Mouse (Mus musculus) testis, postnatal 10 days (tissue): ENCODE results near the gene Tent5a.

Experiments used
- DNase-seq: peaks from one replicate; pipeline ENCODE4 v3.0.0; 2021; ENCODE audit warnings: low spot score

The Tent5a gene

DNA sequence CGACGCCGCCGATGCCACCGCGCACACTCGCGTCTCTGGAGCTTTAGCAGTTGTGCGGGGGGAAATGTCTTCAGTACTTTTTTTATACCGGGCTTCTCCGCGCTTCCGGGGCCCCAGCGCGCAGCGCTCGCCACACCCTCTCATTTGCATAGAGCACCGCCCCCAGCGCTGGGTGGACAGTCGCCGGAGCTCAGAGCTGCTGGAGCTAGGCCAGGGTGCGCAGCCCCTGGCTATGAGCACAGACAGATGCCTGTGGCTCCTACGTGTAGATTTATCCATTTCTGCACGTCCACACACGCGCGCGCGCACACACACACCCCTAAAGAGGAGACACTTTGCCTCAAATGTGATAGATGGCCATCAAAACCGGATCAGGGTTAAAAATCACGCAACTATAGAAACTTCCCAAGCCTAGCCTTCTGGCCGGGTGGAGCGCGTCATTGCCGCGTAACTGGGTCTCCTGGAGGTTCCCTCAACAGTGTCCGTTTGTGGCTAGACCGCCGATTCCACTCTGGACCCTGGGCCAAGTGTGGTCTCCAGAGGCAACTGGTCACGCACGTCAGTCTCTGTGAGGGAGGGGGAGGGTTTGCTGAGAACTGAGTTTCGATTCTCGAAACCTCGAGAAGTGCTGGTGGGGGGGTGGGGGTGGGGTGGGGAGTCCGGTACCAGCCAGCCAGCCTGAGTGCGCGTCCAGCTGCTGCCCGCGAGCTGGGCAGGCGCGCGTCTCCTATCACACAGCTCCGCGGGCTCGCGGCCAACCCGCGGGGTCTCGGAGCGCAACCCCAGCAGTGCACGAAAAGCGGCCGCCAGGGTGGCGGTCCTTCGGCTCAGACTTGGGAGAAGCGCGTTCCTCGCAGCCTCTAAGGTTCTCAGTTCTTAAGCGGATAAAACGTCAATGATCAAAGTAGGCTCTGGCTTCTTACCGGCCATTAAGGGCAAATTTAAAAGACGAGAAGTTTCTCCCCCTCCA lies at the start of gene Tent5a:
Tent5a (minus strand) TSS at position 107 of the 970 bp plus-strand sequence.
- peak; percentile 87 for DNase-seq

DNA sequence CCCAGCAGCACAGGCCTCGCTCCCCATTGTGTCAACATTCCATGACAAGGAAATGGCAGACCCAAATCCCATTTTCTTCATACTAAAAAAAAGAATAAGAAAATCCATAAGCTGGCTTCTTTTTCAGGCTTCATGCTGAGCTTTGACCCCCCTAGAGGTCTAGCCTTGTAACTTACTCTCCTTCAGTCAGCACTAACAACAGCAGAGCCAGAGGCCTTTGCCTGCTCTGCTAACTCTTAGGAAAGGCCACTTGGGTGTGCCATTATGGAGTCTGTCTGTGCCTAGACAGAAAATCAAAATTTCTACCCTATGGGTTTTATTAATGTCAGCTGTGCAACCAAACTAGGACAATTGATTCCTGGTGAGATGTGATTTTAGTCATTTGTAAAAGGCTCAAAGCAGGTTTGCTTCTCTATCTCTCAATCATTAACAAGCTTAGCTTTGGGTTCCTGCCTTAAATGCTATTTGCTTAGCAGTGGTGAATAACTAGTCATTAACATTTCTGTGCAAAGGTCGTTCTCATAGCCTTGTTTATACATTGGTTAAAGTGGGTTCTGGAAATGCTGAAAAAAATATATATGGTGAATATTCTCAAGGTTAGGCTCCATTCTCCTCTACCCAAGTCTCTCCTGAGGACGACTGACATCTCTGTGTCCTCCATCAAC lies 49.6 kb upstream of the Tent5a start:
- no peak for DNase-seq

DNA sequence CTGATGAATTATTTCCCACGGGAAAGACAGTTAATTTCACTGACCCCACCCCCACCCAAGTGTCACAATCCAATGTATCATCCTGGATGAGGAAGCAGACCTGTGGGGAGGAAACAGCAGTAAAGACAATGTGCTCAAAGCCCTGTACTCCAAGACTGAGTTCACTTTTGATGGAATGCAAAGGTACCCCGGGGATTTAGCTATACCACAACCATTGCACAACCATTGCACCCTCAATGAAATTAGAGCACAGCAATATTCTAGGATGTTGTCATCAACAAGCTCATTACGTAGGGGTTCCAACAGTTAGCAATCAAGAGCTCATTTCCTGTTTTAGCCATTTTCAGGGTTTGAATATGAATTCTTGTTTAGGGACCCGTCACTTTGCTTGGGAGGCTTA lies 48.0 kb upstream of the Tent5a start:
- no peak for DNase-seq

DNA sequence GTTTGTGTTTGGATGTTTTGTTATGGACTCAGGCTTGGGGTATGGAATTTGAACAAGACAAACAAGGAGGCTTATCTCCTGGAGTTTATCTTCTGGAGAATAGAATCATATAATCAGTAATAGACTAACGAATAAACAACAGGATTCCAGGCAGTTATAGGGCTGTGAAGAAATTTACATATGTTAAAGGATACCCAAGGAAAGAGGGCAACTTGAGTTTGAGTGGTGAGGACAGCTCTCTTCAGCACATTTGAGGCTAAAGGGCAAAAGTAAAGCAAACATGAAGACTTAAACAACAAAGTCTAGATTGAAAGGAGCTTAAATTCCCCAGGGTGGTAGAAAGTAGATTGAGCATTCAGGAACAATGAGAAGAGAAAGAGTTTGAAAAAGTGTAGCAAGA lies 44.9 kb upstream of the Tent5a start:
- DNase-seq: no peak

DNA sequence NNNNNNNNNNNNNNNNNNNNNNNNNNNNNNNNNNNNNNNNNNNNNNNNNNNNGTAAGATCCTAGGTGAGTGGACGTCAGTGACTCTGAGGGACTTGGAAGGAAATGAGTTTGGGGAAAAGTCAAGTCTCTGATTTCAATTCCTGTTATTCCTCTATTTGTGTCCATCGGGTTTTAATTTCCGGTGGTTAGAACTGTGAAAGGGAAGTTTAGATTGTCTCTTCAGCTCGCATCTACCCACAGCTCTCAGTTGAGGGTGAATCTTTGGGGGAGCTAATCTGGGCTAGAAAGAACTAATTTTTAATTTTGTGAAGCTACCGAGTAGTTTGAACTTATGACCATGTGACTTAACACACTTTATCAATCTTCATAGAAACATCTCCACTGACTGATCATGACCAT lies 42.4 kb upstream of the Tent5a start:
- no peak for DNase-seq

DNA sequence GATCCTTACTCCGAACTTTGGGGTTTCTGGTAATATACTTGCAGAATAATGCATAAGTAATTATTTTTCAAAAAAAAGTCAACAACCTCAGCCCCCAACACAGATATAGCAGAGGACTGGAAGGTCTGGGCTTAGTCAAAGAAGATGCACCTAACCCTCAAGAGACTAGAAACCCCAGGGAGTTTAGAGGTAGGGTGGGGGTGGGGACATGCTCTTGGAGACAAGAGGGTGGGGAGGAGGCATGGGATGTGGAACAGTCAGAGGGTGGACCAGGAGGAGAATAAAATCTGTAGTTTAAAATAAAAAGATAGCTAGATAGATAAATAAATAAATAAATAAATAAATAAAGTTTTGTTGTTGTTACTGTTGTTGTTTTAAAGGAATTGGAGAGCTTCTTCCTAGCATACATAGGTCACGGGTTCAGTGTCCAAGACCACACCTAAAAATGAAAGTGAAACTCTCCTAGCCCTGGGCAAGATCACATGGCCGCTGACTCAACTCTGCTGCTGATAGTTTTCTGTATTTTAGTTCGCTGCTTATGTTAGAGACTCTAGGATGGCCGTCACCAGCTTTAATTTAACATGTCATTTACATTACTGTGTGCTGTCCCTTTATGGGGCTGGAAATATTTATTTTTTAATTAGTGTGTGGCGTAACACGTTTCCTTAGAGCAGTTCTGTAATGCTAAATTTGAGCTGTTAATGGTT lies 30.2 kb upstream of the Tent5a start:
- DNase-seq: no peak

DNA sequence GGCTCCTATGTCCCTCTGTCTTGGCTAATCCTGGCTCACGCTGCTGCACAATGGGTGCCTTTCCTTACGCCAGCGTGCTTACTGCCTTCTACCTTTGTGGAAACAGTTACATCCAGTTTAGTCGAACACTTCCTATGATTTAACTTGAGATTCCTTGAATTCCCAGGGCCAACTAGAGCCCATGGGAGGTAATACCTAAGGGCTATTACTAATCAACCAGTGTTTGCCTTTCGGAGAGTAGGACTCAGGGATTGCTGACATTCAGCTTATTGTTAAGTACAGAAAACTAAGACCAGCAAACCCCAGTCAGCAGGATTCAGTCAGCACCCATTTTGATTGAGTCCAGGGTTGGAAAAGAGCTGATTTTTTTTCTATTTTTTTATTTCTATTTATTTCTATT lies 28.4 kb upstream of the Tent5a start:
- no peak for DNase-seq

DNA sequence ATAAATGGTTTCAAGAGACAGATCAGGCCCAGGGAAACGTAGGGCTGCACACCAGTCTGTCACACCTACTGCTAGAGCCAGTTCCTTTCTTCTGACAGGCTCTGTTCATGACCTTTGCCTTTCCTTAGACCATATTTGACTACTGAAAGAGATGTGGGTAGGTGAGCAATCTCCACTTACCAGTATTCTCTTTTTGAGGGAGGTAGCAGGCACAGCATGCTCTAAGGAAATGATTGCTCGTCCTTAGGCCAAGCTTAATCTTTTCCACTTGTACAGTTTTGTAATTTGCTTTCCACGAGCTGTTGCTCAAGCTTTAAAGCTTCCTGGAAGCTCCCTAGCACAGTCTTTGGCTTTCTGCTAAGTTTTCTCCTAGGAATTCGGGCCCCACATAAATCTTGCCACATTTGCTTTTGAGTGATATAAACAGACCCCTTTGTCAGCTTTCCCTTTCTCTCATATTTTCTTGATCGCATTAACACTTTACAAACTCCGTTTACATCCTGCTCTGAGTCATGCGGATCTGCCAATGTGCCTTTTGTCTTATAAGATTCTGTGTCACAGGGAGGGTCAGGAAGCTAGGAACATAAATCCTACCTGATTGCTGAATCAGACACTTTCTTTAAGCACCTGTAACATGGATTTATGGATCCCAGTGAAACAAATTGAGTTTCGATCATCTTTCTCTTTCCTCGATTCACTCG lies 20.8 kb upstream of the Tent5a start:
- no peak for DNase-seq

DNA sequence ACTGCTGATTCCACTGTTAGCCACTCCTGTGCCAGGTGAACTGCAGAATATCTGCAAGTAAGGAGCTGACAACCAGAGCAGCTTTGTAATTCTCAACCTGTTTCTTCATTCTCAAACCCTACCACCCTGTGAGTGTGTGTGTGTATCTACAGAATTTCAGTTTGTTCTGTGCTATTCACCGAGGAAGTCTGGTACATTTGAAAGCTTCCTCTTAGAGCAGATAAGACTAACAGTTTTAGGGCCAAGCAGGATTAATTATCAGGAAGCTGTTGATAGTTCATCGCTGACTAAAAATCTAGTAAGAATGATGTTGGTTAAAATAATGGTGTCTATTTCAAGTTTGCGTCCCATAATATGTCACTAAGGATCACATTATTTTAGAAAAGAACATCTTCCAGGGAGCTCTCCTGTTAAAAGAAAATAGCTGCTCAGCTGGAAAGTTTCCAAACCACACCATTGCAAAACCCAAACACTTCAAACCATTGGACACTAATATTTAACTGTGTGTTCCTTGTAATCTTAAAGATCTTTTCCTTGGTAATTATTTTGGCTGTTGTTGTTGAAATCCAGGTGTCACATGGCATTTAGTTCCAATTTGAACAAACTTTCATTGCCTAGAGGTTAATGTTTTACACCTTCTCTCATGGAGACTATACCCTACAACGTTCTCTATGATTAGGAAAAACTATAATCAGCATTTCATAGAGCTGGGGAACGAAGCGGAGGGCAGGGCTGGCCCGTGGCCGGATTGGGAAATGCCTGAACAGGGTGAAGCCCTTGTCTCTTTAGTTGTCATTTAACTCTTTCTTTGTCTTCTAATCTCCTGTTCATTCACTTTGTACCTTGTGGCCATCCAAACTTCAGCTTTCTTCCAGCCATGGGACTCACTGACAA lies 16.0 kb upstream of the Tent5a start:
- DNase-seq: no peak

DNA sequence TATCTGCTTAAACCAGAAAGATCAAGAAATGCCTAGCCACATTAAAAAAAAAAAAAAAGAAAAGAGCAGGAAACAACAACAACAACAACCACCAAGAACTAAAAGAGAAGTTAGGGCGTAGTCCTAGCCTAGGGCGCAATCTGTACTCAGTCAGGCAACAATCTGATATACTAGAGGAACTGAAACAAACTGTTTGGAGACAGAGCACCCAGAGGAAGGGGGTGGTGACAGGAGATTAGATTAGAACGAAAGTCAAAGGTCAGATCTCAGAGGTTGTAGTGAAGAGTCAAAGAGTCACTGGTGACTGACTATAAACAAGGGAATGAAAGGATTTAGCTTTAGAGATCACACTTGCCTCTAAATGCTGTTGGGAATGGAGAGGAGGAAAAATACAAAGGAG lies 13.2 kb upstream of the Tent5a start:
- no peak for DNase-seq

DNA sequence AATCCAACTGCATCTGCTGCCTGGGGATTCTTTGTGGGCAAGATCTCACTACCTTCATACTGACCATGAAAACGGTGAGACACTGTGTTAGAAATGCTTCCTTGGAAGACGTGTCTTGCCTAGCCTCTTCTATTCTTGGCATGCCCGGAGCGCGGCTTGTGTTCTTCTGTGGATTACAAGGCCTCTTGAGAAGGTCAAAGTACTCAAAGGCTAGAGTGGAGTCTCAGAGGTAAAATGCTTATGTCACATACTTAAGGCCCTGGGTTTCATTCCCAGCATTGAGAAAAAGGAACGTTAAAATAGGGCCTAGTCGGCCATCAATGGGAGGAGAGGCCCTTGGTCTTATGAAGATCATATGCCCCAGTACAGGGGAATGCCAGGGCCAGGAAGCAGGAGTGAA lies 8.9 kb upstream of the Tent5a start:
- DNase-seq: no peak

DNA sequence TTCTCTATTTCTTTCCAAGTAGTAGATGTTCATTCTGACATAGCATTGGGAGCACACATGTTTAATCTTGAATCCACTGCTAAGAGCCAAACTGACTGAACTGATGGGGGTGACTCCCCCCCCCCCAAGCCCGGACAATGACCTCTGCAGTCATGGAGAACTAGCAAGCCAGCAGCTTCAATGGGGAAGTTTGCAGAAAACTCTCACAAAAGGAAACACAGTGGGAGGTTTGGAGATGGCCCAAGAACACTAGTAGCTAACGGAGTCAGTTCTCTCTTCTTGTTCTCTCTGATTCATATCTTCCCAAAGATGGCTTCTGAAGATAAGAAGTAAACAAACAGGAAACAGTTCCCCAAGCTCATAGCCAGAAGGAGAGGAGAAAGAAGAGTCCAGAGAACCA lies 4.4 kb upstream of the Tent5a start:
- DNase-seq: no peak

DNA sequence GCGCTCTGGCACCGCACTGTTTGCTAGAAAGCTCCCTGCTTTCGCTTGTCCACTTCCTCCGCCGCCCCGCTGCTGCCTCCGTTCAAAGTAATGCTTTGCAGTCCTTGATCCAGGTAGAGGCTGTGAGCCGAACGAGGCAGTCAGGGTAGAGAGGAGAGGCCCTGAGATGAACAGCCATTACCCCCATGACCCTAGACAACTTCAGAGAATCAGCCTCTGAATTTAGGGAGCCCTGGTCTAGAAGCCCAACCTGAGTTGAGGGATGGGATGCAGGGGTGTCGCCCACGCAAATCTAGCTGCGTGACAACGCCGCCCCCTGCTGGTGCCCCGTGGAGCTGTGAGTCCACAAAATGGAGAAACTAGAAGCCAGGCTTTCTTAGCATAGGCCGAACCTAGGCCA lies 1.1 kb upstream of the Tent5a start:
- peak; percentile 94 for DNase-seq

DNA sequence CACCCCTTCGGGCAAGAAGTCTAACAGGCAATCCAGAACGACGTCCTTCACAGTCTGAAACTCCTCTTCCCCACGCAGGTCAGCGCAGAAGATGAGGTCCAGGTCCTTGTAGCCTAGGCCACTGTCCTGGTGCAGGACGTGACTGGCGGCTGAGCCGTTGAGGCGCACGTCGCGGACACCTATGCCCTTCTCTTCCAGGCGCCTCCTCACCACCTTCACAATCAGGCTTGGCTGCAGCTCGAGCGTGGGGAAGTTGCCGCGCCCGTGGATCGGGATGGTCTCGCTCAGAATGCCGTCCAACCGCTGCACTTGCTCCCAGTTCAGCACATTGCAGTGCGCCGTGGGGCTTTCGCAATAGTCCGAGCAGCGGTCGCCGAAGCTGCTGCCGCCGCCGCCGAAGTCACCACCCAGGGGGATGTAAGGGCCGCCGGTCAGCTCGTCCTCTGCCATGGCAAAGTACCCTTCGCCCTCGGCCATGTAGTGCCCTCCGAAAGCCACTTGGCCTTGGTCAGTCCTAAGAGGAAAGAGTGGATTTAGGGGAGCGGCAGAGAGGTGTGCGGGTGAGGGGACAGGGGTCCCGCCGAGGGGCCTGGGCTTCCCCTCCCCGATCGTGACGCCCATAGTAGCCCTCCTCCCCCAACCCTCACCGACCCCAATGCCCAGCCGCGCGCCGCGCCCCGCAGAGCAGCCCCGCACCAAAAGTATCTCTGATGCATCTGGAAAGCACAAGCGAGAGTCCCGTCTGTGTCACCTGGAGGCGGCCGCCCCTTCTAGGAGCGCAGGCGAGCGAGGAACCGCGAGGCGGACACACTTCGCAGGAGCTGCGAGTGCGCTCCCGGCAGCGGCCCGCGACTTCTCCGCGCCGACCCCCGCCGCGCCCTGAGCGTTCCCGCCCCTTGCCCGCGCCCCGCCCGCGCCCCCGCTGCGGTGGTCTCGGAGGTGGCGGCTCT lies 581 bp downstream of the Tent5a start:
- peak; percentile 53 for DNase-seq

DNA sequence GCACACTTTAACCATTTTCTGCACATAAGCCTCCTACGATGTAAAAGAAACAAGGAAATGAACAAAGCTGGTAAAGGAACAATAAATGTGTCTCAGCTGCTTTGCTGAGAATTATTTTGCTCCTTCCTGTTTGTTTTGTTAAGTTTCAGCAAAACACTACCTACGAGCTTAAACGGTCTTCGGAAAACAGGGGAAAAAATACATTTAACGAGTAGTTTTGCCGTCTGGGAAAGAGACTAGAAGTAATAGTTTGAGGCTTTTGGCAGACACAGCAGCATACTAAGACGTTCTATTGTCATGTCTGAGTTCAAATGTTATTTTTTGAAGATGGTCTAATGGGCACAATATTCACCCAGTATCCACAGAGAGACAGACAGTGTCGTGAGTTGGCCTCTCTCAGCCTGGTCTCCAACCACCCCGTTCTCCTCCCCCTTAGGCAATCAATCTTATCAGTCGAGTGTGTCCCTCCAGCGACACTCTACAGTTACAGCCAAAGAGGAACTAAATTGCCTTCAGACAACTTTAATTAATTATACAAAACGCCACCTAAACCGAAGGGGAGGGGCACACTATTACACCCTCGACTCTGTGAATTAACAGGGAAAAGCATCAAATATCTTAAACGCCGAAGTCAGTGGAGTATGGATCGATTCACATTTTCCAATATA lies 1.8 kb downstream of the Tent5a start:
- DNase-seq: no peak

DNA sequence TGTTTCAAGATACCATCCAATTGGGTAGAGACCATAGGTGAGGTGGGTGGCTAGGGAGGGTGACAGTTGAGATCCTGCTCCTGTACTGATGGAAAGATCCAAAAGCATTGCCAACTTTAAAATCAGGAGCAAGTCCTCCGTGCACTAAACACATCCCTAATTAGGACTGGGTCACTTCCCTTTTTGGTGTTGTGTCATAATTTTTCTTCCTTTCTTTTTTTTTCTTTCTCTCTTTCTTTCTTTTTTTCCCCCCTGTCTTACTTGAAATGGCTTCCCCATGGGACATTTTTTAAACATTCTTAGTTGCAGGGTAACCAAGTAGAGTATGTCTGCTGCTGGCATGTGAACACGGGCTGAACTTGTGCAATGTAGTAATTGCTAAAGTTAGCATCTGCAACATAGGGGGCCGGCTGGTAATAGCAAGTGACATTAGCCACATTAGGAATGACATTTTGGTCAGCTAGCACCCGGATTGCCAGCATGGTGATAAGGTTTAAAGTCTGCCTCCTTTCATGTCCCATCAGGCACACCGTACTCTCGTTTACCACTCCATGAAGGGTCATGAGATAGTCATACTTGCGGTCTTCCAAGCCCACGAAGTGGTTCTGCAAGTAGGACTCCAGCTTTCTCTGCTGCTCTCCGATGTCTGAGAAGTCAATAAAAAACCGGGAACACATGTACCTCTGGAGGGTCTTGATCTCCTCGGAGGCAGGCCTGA lies 2.8 kb downstream of the Tent5a start:
- no peak for DNase-seq

DNA sequence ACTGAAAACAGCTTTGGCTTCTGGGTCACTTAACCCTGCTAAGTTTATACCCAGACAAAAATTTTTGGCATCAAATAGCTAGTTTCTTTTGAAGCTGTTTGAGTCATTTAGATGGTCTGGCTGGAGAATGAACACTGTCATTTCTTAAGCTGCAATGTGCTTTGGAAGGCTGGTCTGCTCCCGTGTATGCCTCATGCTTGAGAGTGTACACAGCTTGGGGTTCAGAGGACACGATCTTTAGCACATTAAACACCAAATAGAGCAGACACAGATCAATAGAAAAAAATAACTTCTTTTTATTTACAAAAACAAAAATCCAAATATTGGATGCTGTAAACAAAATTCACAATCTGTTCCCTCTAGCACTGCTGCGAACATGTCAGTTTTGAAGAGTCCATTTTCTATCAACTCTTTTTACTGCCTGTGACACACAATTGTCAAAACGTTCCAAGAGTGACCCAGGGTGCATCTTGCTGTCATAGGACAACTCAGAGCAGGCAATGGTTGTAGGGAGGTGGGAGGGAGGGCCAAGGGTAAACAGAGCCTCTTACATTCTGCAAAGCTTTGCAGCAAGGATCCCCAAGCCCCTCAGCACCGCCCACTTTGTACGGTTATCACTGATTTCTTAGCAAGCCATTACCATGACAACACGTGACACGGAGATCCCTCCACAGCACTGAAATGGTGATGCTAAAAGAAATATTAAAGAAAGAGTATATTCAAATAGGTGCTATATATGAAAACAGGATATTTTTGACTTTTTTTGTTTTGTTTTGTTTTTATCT lies 6.8 kb downstream of the Tent5a start:
- no peak for DNase-seq

DNA sequence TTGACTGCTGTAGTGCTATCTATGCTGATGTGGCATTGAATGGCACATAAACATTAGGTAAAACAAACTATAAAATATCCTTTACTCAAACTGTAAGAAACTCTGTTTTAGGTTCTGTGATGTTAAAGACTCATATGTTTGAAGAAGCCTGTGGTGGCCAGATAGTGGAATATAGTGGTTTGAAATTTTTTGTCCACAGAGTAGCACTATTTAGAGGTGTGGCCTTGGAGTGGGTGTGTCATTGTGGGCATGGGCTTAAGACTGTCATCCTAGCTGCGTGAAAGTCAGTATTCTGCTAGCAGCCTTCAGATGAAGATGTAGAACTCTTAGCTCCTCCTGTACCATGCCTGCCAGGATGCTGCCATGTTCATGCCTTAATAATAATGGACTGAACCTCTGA lies 11.0 kb downstream of the Tent5a start:
- no peak for DNase-seq
